Mouse (Mus musculus) brain, embryonic 14.5 days (tissue): Measurements from ENCODE around the gene Gm3033. TPM values are rescaled to one million over a fixed set of nuclear protein-coding genes. Genes with fewer than 3 reads are reported as not detected.
"Not testable (repeated sequence)": the region's sequence is repeated elsewhere in the genome, so short reads cannot be mapped to it uniquely, and the experiment has no call there.

Experiments
- DNase-seq: peaks from one replicate; pipeline ENCODE4 v3.0.0-alpha.2; 2011; ENCODE audit warnings: low read depth
- polyA plus RNA-seq: library from polyadenylated mRNA; depleted of rRNA; stranded (reverse); fragments of >200 nt; gene quantifications from 2 replicates; pipeline ENCODE4 v1.2.3, GENCODE M21; 2012; rRNA removed

Gene Gm3033
- polyA plus RNA-seq, result 0.14 TPM in 1 of 2 replicates, not detected in the other

- not testable (repeated sequence) for DNase-seq
Observed at GRCm38 (mm10) chr14:3845945-3846344, at the start of gene Gm3033. Gene Gm3033, plus strand, starts transcription at chr14:3846245.

GRCm38 (mm10) chr14:3809774-3810173 lies 36.3 kb upstream of the Gm3033 start, which contains the start of gene Gm3002:
Gene Gm3002, plus strand, starts transcription at chr14:3810074.
- not testable (repeated sequence) for DNase-seq

GRCm38 (mm10) chr14:3883872-3884271 lies 37.8 kb downstream of the Gm3033 start, which contains the start of gene Gm2916:
Gene Gm2916, plus strand, starts transcription at chr14:3884172.
- not testable (repeated sequence) for DNase-seq

Other genes starting within 250 kb of the Gm3033 start
- not detected in 2 replicates for gene Gm3012, start 211.7 kb upstream of the Gm3033 start, polyA plus RNA-seq
- 6.1 and 6.5 TPM in 2 replicates for gene Gm3020, start 194.2 kb upstream of the Gm3033 start, polyA plus RNA-seq
- gene Gm3043, start 157.5 kb upstream of the Gm3033 start, polyA plus RNA-seq, result not detected in 2 replicates
- gene Gm3002, start 36.2 kb upstream of the Gm3033 start, polyA plus RNA-seq, result 6.7 and 7.2 TPM in 2 replicates
- not detected in 2 replicates for gene Gm2916, start 37.9 kb downstream of the Gm3033 start, polyA plus RNA-seq
- gene Gm3029, start 85.5 kb downstream of the Gm3033 start, polyA plus RNA-seq, result not detected in 2 replicates
- gene Gm3095, start 117.3 kb downstream of the Gm3033 start, polyA plus RNA-seq, result 0.93 and 1.7 TPM in 2 replicates
- gene Gm3099, start 152.1 kb downstream of the Gm3033 start, polyA plus RNA-seq, result not detected in 2 replicates
- gene Gm5796, start 177.7 kb downstream of the Gm3033 start, polyA plus RNA-seq, result 5.6 and 6.0 TPM in 2 replicates
- gene Gm3115, start 237.9 kb downstream of the Gm3033 start, polyA plus RNA-seq, result not detected in 2 replicates